Mouse (Mus musculus): Measurements from ENCODE around the gene Slit3. TPM values are rescaled to one million over a fixed set of nuclear protein-coding genes. Genes with fewer than 3 reads are reported as not detected.

The Slit3 gene
- polyA plus RNA-seq, 1 experiment from 2014 or later = 28.0 TPM

- Histone ChIP-seq H3K9me3 (no peaks in the 10 kb centered on the region), H3K27ac (no peak overlapping the region), H3K4me1 (peaks cover 15% of the 10 kb centered on the region), H3K4me3 (no peak overlapping the region), H3K9ac (no peak overlapping the region), H3K36me3 (no peaks in the 10 kb centered on the region), H3K27me3 (no peaks in the 10 kb centered on the region), H3K4me2 (no peak overlapping the region)
- WGBS = 57% methylated on average over 7 of the region's 7 CpGs
- ATAC-seq (ENCODE audit: insufficient number of reproducible peaks, insufficient read depth, low FRiP score, low TSS enrichment, low read depth) = no peak
Measured at GRCm38 (mm10) chr11:35317775-35318432, 196.9 kb downstream of the Slit3 start.

GRCm38 (mm10) chr11:35318433-35319020, 197.5 kb downstream of the Slit3 start:
- Histone ChIP-seq H3K27ac (no peak overlapping the region), H3K4me3 (no peak overlapping the region), H3K4me1 (peaks cover 15% of the 10 kb centered on the region), H3K9ac (no peak overlapping the region), H3K27me3 (no peaks in the 10 kb centered on the region), H3K36me3 (no peaks in the 10 kb centered on the region), H3K9me3 (no peaks in the 10 kb centered on the region), H3K4me2 (no peak overlapping the region)
- no peak for ATAC-seq (ENCODE audit: insufficient number of reproducible peaks, insufficient read depth, low FRiP score, low TSS enrichment, low read depth)
- 76% methylated on average over 12 of the region's 12 CpGs for WGBS

GRCm38 (mm10) chr11:35320518-35320917, 199.5 kb downstream of the Slit3 start:
- no peaks in the 10 kb centered on the region for H3K9me3 ChIP-seq
- WGBS = 86% methylated on average over 2 of the region's 3 CpGs
- no peaks in the 10 kb centered on the region for H3K36me3 ChIP-seq
- no peaks in the 10 kb centered on the region for H3K27me3 ChIP-seq
- H3K4me1 ChIP-seq = peaks cover 24% of the 10 kb centered on the region
- H3K4me2 ChIP-seq = no peak overlapping the region
- H3K27ac ChIP-seq = no peak overlapping the region
- no peak overlapping the region for H3K9ac ChIP-seq
- no peak overlapping the region for H3K4me3 ChIP-seq
- ATAC-seq (ENCODE audit: insufficient number of reproducible peaks, insufficient read depth, low FRiP score, low TSS enrichment, low read depth) = no peak

GRCm38 (mm10) chr11:35324397-35324796, 203.4 kb downstream of the Slit3 start:
- Histone ChIP-seq H3K9me3 (no peaks in the 10 kb centered on the region), H3K4me2 (no peak overlapping the region), H3K27ac (no peak overlapping the region), H3K4me3 (no peak overlapping the region), H3K4me1 (peaks cover 33% of the 10 kb centered on the region), H3K9ac (no peak overlapping the region), H3K27me3 (no peaks in the 10 kb centered on the region), H3K36me3 (no peaks in the 10 kb centered on the region)
- WGBS = 53% methylated on average over 5 of the region's 5 CpGs
- no peak for ATAC-seq (ENCODE audit: insufficient number of reproducible peaks, insufficient read depth, low FRiP score, low TSS enrichment, low read depth)

- Histone ChIP-seq H3K4me3 (no peak overlapping the region), H3K36me3 (no peaks in the 10 kb centered on the region), H3K27me3 (no peaks in the 10 kb centered on the region), H3K27ac (peak overlapping the region; percentile 17; the same call in 1 of the 2 replicates), H3K9me3 (no peaks in the 10 kb centered on the region), H3K4me2 (no peak overlapping the region), H3K9ac (no peak overlapping the region), H3K4me1 (peaks cover 39% of the 10 kb centered on the region)
- ATAC-seq (ENCODE audit: insufficient number of reproducible peaks, insufficient read depth, low FRiP score, low TSS enrichment, low read depth) = no peak
- 34% methylated on average over 10 of the region's 10 CpGs for WGBS
Measured at GRCm38 (mm10) chr11:35325131-35325995, 204.3 kb downstream of the Slit3 start.

- Histone ChIP-seq H3K27me3 (no peaks in the 10 kb centered on the region), H3K4me3 (no peak overlapping the region), H3K27ac (no peak overlapping the region), H3K4me1 (peaks cover 39% of the 10 kb centered on the region), H3K9me3 (no peaks in the 10 kb centered on the region), H3K4me2 (no peak overlapping the region), H3K36me3 (no peaks in the 10 kb centered on the region), H3K9ac (no peak overlapping the region)
- 21% methylated on average over 3 of the region's 3 CpGs for WGBS
- ATAC-seq (ENCODE audit: insufficient number of reproducible peaks, insufficient read depth, low FRiP score, low TSS enrichment, low read depth) = no peak
Measured at GRCm38 (mm10) chr11:35326346-35326745, 205.3 kb downstream of the Slit3 start.

- H3K4me1 ChIP-seq = peaks cover 46% of the 10 kb centered on the region
- H3K4me3 ChIP-seq = no peak overlapping the region
- ATAC-seq (ENCODE audit: insufficient number of reproducible peaks, insufficient read depth, low FRiP score, low TSS enrichment, low read depth) = no peak
- H3K9ac ChIP-seq = no peak overlapping the region
- WGBS = 82% methylated on average over 1 of the region's 1 CpGs
- no peaks in the 10 kb centered on the region for H3K9me3 ChIP-seq
- H3K27ac ChIP-seq = no peak overlapping the region
- H3K4me2 ChIP-seq = no peak overlapping the region
- no peaks in the 10 kb centered on the region for H3K36me3 ChIP-seq
- no peaks in the 10 kb centered on the region for H3K27me3 ChIP-seq
Measured at GRCm38 (mm10) chr11:35327899-35328298, 206.9 kb downstream of the Slit3 start.

DNA sequence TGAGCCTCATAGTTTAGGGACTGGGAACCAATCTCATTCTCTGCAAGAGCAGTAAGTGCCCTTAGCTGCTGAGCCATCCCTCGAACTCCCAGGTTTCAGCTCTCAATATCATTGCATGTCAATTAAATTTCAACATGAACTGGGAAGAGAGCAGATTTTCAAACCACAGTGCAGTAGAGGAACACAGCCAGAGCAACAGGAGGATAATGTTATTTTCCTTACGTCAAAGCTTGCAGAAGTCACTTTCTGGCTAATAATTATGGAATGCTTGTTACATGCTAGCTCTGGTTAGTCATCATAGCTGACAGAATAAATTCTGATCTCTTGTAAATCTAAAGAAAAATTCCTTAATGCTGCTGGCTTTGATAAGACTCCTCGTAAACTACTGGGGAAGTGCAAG, 210.5 kb downstream of the Slit3 start:
- Histone ChIP-seq H3K27me3 (no peaks in the 10 kb centered on the region), H3K9ac (no peak overlapping the region), H3K4me3 (no peak overlapping the region), H3K27ac (no peak overlapping the region), H3K36me3 (no peaks in the 10 kb centered on the region), H3K4me2 (no peak overlapping the region), H3K4me1 (peaks cover 28% of the 10 kb centered on the region), H3K9me3 (no peaks in the 10 kb centered on the region)
- no peak for ATAC-seq (ENCODE audit: insufficient number of reproducible peaks, insufficient read depth, low FRiP score, low TSS enrichment, low read depth)
- WGBS = 57% methylated on average over 3 of the region's 3 CpGs

GRCm38 (mm10) chr11:35336558-35336957, 215.5 kb downstream of the Slit3 start:
- H3K4me1 ChIP-seq = peaks cover 21% of the 10 kb centered on the region
- H3K4me2 ChIP-seq = no peak overlapping the region
- H3K27ac ChIP-seq = no peak overlapping the region
- H3K36me3 ChIP-seq = no peaks in the 10 kb centered on the region
- WGBS = 88% methylated on average over 8 of the region's 8 CpGs
- no peak for ATAC-seq (ENCODE audit: insufficient number of reproducible peaks, insufficient read depth, low FRiP score, low TSS enrichment, low read depth)
- no peak overlapping the region for H3K9ac ChIP-seq
- no peaks in the 10 kb centered on the region for H3K9me3 ChIP-seq
- H3K27me3 ChIP-seq = no peaks in the 10 kb centered on the region
- H3K4me3 ChIP-seq = no peak overlapping the region

- no peaks in the 10 kb centered on the region for H3K9me3 ChIP-seq
- ATAC-seq (ENCODE audit: insufficient number of reproducible peaks, insufficient read depth, low FRiP score, low TSS enrichment, low read depth) = no peak
- 84% methylated on average over 8 of the region's 8 CpGs for whole genome bisulfite sequencing
Measured at GRCm38 (mm10) chr11:35337493-35337892, 216.5 kb downstream of the Slit3 start.

DNA sequence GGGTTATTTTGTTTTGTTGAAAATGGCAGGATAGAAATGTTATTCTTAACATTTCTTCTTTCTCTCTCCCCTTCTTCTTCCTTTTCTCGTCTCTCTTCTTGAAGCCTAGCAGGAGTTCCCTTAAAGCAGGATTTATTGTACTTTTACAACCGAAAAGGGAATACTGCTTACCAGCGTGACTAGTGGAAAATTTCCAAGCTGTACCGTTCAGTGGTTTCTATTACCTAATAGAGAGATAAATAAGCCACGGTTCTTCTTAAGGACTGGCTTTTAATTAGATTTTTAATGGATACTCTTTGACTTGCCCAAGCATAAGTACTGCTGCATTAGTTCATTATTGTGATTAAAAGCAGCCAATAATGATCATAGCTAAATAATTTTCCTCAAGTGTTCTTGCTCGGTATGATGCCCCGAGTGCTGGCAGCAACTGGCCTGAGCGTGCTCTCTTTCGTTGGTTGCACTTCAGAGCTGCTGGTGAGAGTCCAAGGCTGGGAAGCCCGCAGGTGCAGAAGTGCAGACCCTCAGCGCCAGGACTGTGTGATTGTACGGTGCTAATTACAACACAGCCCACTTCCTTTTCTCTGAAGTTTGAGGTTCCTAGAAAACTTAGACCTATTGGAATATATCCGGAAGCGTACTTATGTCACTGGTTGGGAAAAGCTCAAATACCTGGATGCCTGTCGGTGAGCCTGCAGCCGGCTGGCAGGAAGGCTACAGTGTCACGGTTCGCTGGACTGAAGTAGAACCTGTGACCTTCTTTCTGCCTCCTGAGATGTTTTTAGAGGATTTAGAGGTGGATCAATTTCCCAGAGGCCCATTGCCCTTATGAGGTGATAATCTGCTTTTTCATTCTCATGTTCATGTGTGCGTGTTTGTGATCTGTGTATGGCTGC, 217.1 kb downstream of the Slit3 start:
- Histone ChIP-seq H3K4me2 (no peak overlapping the region), H3K27ac (no peak overlapping the region), H3K4me3 (no peak overlapping the region), H3K9ac (no peak overlapping the region), H3K4me1 (peaks cover 14% of the 10 kb centered on the region; the same call in 1 of the 2 replicates), H3K36me3 (no peaks in the 10 kb centered on the region), H3K9me3 (no peaks in the 10 kb centered on the region), H3K27me3 (no peaks in the 10 kb centered on the region)
- 68% methylated on average over 19 of the region's 19 CpGs for WGBS
- ATAC-seq (ENCODE audit: insufficient number of reproducible peaks, insufficient read depth, low FRiP score, low TSS enrichment, low read depth) = no peak

More at GRCm38 (mm10) chr11:35337493-35337892, 216.5 kb downstream of the Slit3 start:
- H3K27me3 ChIP-seq = no peaks in the 10 kb centered on the region
- H3K9ac ChIP-seq = no peak overlapping the region
- H3K4me2 ChIP-seq = no peak overlapping the region
- no peak overlapping the region for H3K27ac ChIP-seq
- no peaks in the 10 kb centered on the region for H3K36me3 ChIP-seq
- no peak overlapping the region for H3K4me3 ChIP-seq
- peaks cover 18% of the 10 kb centered on the region for H3K4me1 ChIP-seq

All from embryonic facial prominence, embryonic 13.5 days (tissue).